Mouse (Mus musculus) T-helper 1 cell (primary cell): ENCODE results near the gene Grid2ip.

Source experiments
- in situ Hi-C: fragments of 300-600 bp; cut with MboI, MseI; formaldehyde crosslinking; loops from one replicate; pipeline ENCODE4 v1.15.1; 2025; ENCODE audit warnings: high pct_unique_total_duplicates

Gene Grid2ip

DNA sequence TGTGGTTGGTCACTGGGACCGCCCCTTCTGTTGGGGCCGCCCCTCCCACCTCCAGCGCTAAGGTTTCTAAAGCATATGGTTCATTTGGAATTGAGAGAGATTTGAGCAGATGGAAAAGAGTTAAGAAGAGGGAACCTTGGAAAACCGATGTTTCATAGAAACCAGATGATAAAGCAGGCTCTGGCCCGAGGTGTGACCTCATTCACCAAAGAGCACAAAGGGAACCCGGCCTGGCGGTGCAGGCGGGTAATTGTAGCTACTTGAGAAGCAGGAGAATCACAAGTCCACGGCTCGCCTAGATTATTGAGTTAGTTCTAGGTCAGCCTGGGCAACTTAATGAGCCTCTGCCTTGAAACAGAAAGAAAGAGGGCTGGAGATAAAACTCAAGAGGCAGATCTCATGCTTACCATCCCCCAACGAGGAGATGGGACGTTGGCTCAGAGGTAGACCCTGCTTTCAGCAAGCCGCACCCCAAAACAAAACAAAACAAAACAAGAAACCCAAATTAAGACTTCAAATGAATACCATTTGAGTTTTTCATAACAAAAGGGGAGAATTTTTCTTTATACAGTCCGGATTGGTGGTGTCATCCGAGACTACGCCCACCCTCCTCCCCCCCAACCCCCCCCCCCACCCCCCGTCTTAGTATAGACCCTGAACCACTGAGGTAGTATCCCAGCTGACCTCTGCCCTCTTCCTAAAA, at the start of gene Grid2ip:
Gene Grid2ip, plus strand, starts transcription at position 653 of the 703 bp plus-strand sequence.
- in situ Hi-C loops = loop anchor here (10.0 kb wide), 1 partner anchor 518 kb away; no protein-coding TSS in a partner anchor

DNA sequence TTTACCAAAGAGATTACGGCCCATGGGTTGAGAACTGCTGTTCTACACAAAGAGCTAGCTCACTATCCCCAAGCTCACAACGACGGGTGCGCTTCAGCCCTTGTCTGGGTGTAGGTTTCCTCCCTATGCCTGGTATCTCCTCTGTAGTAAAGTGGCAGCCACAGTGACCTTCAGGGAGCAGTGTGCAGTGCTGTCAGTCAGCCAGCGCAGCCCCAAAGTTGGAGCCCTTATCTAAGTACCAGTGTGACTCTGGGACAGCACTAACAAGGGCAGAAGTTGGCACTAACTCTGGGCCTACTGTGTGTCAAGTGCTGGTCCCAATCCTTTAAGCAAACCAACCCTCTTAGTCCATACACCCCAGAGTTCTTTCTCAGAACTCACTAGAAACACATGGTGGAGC, 48.3 kb upstream of the Grid2ip start:
- in situ Hi-C loops = no loop called here

DNA sequence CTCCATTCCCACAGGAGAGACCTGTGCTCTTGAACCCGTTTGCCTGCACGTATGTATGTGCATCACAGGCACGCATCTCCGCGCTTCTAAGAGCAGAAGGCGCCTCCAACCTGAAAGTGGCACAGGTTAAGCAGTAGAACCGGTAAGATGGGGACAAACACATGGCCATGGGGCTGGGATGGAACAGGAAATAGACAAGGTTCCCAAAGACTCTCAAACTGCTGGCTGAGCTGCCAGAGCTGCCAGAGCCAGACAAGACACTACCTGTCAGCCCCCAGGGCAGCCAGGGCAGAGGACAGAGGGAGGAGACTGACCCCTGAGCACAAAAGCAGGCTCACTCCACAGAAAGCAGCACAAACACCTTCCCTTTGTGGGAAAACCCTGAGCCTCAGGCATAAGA, 47.2 kb upstream of the Grid2ip start:
- in situ Hi-C loops = no loop called here

DNA sequence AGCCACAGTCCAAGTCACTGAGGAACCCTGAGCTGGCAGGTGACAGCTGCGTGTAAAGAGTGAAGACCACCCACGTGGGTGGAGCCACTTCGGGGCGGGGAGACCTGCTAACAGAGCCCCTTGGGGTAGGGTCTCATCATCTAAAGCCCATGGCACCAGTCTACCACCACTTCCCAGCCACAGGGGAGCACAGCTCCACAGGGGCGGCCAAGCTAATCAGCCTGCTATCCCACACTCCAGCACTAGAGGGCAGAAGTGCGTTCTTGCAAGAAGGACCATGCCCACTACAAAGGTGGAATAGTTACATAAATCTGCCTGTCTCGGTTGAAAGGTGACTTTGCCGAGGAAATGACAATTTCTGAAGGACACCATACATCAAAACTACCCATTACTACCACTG, 45.3 kb upstream of the Grid2ip start:
- in situ Hi-C loops = no loop called here

DNA sequence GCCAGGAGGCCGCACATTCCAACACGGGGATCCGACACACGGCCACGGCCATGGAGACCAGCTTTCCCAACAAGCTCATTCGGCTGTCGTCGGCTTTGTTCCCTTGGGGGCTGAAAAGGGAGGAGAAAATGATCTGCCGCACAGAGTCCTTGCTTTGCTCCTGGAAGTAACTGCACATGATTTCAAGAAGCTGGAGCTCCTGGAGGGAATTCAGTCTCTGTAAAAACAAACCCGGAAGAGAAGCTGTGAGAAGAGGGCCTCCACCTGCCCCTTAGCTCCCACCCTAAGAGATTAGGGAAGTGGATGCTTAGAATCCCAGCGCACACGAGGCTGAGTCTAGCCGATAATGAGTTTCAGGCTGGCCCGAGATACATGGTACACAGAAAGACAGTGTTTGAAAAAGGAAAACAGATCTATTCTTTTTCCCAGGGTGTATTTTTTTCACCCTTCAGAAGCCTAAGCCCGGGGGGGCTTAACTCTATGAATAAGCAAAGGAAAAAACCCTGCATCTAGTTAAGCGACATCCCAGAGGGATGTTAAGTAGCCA, 42.9 kb upstream of the Grid2ip start:
- in situ Hi-C loops = no loop called here

DNA sequence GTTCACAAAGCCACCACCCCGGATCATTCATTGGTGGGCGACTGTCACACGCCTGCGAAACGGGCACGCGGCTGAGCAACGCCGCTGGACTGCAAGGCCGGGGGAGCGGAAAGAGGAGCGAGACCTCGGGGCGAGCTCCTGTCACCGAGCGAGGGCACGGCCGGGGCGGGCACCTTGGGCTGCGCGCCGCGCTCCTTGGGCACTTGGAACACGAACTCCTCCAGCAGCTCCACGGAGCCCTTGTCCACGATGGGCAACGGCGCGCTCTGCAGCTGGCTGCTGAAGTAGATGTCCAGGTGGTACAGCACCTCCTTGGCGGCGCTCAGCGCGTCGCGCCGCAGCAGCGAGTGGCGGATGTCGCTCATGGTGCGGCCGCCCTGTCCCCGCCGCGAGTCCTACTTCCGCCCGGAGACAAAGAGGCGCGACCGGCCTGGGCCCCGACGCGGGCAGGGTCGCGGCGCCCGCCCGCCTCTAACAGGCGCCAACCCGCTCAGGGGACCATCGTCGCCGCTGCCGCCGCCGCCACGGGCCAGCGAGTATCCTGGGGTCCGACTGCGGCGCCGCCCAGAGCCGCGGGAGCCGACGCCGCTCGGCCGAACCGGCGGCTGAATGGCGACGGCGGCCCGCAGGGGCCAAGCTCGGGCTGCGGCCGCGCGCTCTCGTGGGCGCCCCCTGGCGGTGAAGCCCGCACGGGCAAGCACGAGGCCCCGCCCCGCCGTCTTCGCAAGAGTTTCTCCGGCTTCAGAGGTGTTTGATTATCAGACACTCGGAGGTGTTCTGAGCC, 42.2 kb upstream of the Grid2ip start, which contains the start of gene E130309D02Rik:
Gene E130309D02Rik, minus strand, starts transcription at position 631 of the 784 bp plus-strand sequence.
- in situ Hi-C loops = loop anchor here (5.0 kb wide), 1 partner anchor 87 kb away; the partner anchor contains the start of gene Kdelr2

DNA sequence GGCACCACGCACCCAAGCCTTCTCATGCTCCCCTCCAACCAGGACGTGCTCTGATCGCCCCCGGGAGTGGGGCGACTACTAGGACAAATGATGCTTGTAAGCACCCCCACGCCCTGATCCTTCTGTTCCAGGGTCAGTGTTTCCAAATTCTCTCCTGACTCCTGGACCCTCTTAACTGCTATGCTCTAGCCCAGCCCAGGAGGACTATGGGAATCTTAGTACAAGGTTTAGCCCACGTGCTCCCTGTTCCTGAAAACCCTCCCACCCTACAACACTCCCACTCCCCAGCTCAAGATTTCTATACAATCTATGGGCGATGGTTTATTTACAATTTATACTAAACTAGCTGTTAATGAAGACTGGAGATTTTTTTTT, 41.6 kb upstream of the Grid2ip start:
- in situ Hi-C loops = loop anchor here (5.0 kb wide), 1 partner anchor 87 kb away; the partner anchor contains the start of gene Kdelr2

DNA sequence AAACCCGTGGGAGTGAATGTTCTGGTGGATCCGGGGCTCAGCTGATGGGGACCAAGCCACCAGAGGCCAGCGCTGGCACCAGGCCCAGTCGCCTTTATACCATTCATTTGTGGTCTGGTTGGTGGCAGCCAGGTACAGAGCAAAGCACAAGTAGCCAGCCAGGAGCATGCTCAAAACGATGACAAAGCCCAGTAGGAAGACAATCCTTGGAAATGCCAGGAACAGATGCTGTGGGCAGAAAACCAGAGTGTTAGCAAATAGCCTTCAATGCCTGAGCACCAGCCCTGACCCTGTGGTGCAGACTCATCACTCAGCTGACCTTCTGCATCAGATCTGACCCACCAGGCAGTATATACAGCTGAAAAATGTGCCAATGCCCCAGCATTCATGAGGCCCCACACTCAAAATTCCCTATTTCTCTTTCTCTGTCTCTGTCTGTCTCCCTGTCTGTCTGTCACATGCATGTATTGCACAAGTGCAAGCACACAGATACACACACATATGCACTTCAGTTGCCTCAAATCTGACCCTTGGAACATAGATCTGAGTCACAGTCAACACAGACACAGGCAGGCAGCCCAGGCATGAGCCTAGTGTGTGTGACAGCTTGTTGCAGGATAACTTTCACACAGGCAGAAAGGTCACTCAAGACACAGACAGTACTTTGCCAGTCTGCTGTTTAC, 40.4 kb upstream of the Grid2ip start:
- in situ Hi-C loops = loop anchor here (5.0 kb wide), 1 partner anchor 86 kb away; the partner anchor contains the start of gene Kdelr2

DNA sequence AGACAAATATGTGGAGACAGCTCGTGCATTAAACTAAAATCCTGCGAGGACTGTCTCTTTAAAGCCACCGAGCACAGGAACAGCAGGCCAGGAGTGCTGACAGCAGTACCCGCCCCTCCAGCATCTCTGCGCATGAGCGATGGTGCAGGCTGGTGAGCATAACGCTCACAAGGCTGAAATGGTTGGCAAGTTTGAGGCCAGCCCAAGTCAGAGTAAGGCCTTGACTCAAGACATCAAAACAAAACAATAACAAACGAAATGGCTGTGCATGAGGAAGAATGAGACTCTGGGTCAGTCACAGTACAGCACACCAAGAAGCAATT, 39.9 kb upstream of the Grid2ip start:
- in situ Hi-C loops = loop anchor here (5.0 kb wide), 1 partner anchor 85 kb away; the partner anchor contains the start of gene Kdelr2

DNA sequence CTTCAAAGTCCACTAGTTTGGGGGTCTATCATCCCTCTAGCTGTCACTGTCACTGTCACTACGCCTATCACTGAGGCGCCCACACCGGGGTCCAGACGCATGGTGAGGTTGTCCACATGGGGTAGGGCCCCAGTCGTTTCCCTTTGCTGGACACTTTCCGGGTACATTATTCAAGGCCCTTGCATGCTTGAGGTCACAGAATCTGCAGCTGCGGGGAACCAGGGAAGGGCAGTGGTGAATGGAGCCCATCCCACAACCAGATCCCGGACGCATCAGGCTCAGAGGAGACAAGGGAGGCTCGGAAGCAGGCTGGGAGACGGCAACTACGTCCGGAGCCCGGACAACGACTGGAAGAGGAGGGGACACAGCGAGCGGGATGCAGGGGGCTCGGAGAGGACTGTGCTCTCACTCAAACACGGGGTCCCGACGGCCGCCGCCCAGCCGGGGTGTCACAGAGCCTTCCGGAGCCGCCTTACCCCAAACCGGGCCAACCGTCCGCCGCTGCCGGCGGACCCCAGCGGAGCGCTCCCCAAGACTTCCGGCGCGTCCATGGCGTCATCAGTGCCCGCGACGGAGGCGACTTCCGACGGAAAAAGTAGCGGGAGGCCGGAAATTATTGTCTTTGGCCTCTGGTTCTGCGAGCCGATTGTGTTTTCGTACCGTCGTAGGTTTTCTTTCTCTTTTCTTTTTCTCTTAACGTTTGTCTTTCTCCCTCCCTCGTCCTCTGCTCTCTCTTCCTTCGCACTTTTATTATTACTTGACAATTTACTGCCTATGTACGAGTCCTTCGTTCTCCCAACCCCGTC, 28.2 kb upstream of the Grid2ip start, which contains the start of gene Zdhhc4:
Gene Zdhhc4, minus strand, starts transcription at position 567 of the 806 bp plus-strand sequence.
- in situ Hi-C loops = no loop called here

DNA sequence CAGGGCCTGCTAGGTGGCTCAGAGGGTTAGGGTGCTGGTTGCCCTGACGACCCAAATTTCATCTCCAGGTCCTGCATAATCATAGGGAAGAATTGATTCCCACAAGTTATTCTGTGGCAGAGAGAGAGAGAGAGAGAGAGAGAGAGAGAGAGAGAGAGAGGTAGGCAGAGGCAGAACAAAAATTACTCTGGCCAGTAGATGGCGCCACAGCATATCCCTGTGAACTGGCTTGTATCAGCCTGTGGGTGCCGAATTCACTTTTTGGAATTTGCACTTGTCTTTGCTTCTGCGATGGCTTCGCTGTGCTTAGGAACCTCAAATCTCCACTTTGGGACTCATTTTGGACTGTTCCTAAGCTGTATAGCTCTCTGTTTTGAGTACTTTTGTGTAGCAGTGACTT, 23.3 kb upstream of the Grid2ip start:
- in situ Hi-C loops = no loop called here

DNA sequence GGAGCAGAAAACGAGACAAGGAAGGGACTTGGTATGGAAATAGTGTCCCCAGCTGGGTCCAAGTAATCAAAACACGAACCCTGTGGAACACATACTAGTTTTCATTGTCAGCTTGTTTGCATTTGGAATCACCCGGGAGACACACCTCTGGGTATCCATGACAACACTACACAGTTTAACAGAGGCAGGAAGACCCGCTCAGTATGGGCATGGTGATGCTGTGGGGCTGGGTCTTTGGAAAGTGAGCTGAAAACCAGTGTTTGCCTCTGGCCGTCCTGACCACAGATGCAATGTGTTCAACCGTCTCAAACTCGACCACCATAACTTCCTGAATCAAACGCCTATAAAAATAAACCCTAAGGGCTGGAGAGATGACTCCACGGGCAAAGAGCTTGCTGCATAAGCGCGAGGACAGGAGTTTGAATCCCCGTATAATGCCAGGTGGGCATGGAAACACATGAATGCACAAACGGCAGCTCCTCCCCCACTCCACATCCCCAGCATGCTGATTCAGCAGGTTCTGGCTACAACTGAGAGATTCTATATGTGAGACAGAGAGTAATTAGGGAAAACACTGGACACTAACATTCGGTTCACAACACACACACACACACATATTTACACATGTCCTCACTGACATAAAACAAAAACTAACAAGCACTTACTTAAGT, 22.6 kb upstream of the Grid2ip start:
- in situ Hi-C loops = no loop called here

DNA sequence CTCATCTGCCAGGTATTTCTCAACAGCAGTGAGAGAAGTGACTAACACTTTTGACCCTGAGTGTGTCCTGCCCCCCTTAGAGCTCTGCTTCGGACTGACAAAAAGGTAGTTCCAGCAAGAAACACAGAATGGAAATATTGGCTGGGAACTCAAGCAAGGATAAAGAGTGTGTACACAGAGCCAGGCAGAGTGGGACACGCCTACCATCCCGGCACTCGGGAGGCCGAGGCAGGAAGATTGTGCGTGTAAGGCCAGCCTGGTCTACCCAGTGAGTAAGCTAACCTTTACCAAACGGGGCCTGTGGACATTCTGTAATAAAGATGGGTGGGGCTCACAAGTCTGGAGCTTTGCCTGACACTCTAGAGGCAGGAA, 22.1 kb upstream of the Grid2ip start:
- in situ Hi-C loops = no loop called here

DNA sequence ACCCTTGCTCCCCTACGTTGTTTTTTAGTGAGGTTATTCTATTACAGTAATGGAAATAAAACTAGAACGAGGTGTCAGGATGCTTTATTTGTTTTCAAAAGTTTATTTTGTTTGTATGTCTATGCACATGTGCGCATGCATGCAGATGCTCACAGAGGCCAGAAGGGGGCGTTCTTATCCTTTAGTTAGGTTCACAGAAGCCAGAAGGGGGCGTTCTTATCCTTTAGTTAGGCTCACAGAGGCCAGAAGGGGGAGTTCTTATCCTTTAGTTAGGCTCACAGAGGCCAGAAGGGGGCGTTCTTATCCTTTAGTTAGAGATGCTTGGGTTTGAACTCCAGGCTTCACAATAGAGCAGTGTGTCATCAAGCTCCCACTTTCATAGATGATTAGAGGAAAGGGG, 20.6 kb upstream of the Grid2ip start:
- in situ Hi-C loops = no loop called here

DNA sequence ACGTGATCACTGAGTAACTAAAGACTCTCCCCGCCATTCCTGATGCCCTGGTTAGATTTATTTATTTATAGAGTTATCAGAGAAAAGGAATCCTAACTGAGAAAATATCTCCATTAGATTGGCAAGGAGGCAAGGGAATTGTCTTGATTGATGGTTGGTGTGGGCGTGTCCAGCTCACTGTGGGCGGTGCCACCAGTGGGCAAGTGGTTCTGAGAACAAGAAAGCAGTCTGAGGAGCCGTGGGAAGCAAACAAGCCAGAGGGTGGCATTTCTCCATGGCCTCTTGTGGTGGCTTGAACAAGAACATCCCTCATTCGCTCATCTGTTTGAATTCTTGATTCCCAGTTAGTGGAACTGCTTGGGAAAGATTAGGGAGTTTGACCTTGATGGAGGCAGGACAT, 17.5 kb upstream of the Grid2ip start:
- in situ Hi-C loops = no loop called here

DNA sequence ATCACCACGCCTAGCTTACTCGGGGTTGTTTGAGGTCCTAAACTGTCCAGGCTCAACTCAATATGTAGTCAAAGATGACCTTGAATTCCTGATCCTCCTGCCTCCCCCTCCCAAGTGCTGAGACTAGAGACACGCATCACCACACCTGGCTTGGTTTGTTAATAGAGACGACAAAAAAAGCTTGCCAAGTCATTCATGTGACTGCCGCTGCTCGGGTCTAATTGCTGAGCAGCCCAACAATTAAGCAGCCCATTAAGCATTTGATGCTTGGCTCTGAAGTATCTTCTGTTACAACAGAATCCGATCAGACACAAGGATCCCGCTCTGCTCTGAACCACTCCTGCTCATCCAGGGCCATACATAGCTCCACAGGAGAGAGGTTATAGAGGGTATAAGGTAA, 10.8 kb upstream of the Grid2ip start:
- in situ Hi-C loops = no loop called here

DNA sequence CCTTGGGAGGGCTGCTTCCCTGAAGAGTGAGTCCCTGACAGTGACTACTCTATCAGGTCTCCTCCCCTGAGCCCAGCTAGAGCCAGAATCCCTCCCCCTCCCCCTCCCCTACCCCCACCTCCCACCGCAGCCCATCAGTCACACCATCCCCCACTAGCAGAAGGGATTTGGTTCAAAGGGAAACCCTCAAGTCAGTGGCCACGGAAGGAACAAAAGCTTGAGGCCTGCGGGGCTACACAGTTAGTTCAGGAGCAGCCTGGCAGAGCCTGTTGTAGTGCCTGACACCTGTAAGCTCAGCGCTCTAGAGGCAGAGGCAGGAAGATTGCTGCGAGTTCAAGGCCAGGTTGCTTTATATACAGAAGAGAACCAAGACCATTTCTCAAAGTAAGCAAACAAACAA, 1.1 kb upstream of the Grid2ip start:
- in situ Hi-C loops = loop anchor here (10.0 kb wide), 1 partner anchor 519 kb away; no protein-coding TSS in a partner anchor

DNA sequence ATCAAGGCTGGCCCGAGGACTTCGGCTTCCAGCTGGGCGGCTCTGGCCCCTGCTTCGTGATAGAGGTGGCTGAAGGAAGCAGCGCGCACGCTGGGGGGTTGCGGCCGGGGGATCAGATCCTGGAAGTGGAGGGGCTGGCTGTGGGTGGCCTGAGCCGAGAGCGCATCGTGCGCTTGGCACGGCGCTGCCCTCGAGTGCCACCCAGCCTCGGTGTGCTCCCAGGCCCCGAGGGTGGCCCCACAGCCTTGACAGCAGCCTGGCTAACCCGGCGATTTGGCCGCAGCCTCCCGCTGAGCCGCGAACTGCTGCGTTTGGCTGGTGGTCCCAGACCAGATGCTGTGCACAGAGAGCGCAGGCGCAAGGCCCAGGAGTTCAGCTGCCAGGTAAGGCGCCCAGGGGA, 426 bp downstream of the Grid2ip start:
- in situ Hi-C loops = loop anchor here (10.0 kb wide), 1 partner anchor 517 kb away; no protein-coding TSS in a partner anchor

DNA sequence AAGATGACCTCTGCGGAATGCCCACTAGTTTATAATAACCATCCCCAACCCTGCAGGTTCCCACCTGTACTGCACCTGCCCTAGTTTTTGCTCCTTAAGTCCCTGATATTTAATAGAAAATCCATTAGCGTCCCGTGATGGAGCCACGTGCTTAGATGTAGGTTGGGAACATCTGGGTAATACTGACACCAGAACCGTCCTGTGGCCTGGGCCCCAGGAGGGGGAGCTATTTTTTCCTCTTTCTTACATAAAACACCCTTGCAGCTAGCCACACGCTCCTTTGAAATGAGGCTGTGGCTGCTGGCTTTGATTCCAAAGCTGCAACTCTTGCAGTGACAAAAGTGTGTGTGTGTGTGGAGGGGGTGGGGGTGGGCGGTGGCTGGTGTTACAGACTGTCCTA, 2.1 kb downstream of the Grid2ip start:
- in situ Hi-C loops = loop anchor here (10.0 kb wide), 1 partner anchor 516 kb away; no protein-coding TSS in a partner anchor

DNA sequence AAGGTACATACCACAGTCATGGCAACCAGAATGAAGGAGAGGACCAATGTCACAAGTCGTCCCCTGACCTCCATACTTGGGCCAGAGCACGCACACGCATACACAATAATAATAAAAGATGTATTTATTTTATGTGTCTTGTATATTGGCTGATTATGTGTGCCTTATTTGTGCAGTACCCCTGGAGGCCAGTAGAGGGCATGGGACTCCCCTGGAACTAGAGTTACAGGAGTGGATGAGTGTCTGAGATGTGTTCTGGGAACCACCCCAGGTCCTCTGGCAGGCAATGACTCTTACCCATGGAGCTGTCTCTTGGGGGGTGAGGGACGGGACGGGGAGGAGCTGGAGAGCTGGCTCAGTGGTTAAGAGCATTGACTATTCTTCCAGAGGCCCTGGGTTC, 2.9 kb downstream of the Grid2ip start:
- in situ Hi-C loops = loop anchor here (10.0 kb wide), 1 partner anchor 515 kb away; no protein-coding TSS in a partner anchor
